Mouse (Mus musculus) erythroblast, adult 5-6 weeks (primary cell): ENCODE data around the gene Psip1. TPM values are rescaled to one million over a fixed set of nuclear protein-coding genes. Genes with fewer than 3 reads are reported as not detected.
"Not testable (repeated sequence)": the region's sequence is repeated elsewhere in the genome, so short reads cannot be mapped to it uniquely, and the experiment has no call there.

Experiments
- ATAC-seq: replicated peaks from 2 replicates; pipeline ENCODE4 v1.8.0; 2016; ENCODE audit warnings: moderate number of reproducible peaks, mild to moderate bottlenecking, moderate TSS enrichment, inconsistent platforms; ENCODE audit not compliant: poor library complexity, low FRiP score, severe bottlenecking
- total RNA-seq, 2 experiments: library from RNA; stranded (forward) in 1 of 2; stranded (reverse) in 1 of 2; fragments of 150-400 nt in 1 of 2; fragments of 200-764, 138-1000 nt in 1 of 2; gene quantifications; 2 replicates each; pipeline versions ENCODE4 v1.2.3 to v1.2.4; 2015 to 2017; ENCODE audit warnings: low replicate concordance in 2 of 2

The Psip1 gene
- total RNA-seq, 2 experiments from 2014 or later = 52.1 to 57.2 TPM

GRCm38 (mm10) chr4:83511083-83511482, 24.8 kb upstream of the Psip1 start:
- ATAC-seq = no peak

- no peak for ATAC-seq
These were observed 23.3 kb upstream of the Psip1 start for GRCm38 (mm10) chr4:83509600-83509999.

- ATAC-seq = no peak
These were observed 14.8 kb upstream of the Psip1 start for GRCm38 (mm10) chr4:83501037-83501430.

GRCm38 (mm10) chr4:83500154-83501036, 14.1 kb upstream of the Psip1 start:
- no peak for ATAC-seq

- ATAC-seq = not testable (repeated sequence)
These were observed 10.8 kb upstream of the Psip1 start for GRCm38 (mm10) chr4:83497013-83497412.

GRCm38 (mm10) chr4:83493112-83493511, 6.9 kb upstream of the Psip1 start:
- ATAC-seq = no peak

- no peak for ATAC-seq
These were observed 2.9 kb upstream of the Psip1 start for GRCm38 (mm10) chr4:83489121-83489520.

- peak; percentile 90 for ATAC-seq
These were observed 533 bp downstream of the Psip1 start for GRCm38 (mm10) chr4:83485735-83486116.

- ATAC-seq = no peak
These were observed 1.0 kb downstream of the Psip1 start for GRCm38 (mm10) chr4:83485250-83485649.

- ATAC-seq = no peak
These were observed 18.1 kb downstream of the Psip1 start for GRCm38 (mm10) chr4:83468208-83468607.

- no peak for ATAC-seq
These were observed 18.6 kb downstream of the Psip1 start for GRCm38 (mm10) chr4:83467615-83468014.

GRCm38 (mm10) chr4:83464827-83465226, 21.4 kb downstream of the Psip1 start:
- ATAC-seq = no peak

GRCm38 (mm10) chr4:83460106-83460505, 26.2 kb downstream of the Psip1 start:
- no peak for ATAC-seq

- no peak for ATAC-seq
These were observed 35.5 kb downstream of the Psip1 start for GRCm38 (mm10) chr4:83450785-83451184.

- ATAC-seq = no peak
These were observed 45.2 kb downstream of the Psip1 start for GRCm38 (mm10) chr4:83441050-83441449.

GRCm38 (mm10) chr4:83439045-83439444, 47.2 kb downstream of the Psip1 start:
- no peak for ATAC-seq

- no peak for ATAC-seq
These were observed 48.1 kb downstream of the Psip1 start for GRCm38 (mm10) chr4:83438116-83438515.

- ATAC-seq = no peak
These were observed 49.9 kb downstream of the Psip1 start for GRCm38 (mm10) chr4:83436375-83436774.

GRCm38 (mm10) chr4:83432901-83433300, 53.4 kb downstream of the Psip1 start:
- no peak for ATAC-seq

- no peak for ATAC-seq
These were observed 54.3 kb downstream of the Psip1 start for GRCm38 (mm10) chr4:83431950-83432349.

GRCm38 (mm10) chr4:83428845-83429244, 57.4 kb downstream of the Psip1 start:
- ATAC-seq = peak; percentile 70; the same call in 1 of the 2 replicates

- ATAC-seq = no peak
These were observed 58.6 kb downstream of the Psip1 start for GRCm38 (mm10) chr4:83427696-83428095.
